Mouse (Mus musculus): ENCODE results near the gene Mitf. TPM values are rescaled to one million over a fixed set of nuclear protein-coding genes. Genes with fewer than 3 reads are reported as not detected.

The Mitf gene
- polyA plus RNA-seq, 1 experiment from 2014 or later: 1.5 TPM

- Histone ChIP-seq H3K36me3 (ENCODE audit: control insufficient read depth, insufficient read depth, low read length) (no peaks in the 10 kb centered on the region), H3K9ac (ENCODE audit: low read length) (no peak overlapping the region), H3K4me1 (replicated peaks; ENCODE audit: control insufficient read depth, insufficient read depth) (no peaks in the 10 kb centered on the region), H3K4me3 (ENCODE audit: low read depth, low read length) (no peak overlapping the region), H3K4me2 (replicated peaks; ENCODE audit: low read depth) (no peak overlapping the region), H3K27ac (replicated peaks) (no peak overlapping the region), H3K9me3 (ENCODE audit: control insufficient read depth, low read length) (no peaks in the 10 kb centered on the region), H3K27me3 (ENCODE audit: control insufficient read depth, insufficient read depth, low read length) (no peaks in the 10 kb centered on the region)
- TF ChIP-seq CTCF (IDR thresholded peaks at IDR 0.05; ENCODE audit: low read depth): no peak
- TF ChIP-seq EP300 (optimal IDR thresholded peaks at IDR 0.05): no peak
- no peak for DNase-seq (ENCODE audit: low spot score)
- no peak for ATAC-seq (ENCODE audit: low FRiP score, low TSS enrichment)
- WGBS: 64% methylated on average over 2 of the region's 2 CpGs
These were observed 70.1 kb downstream of the Mitf start for GRCm38 (mm10) chr6:97876990-97877389.

- ATAC-seq (ENCODE audit: low FRiP score, low TSS enrichment) (no peak), DNase-seq (ENCODE audit: low spot score) (no peak)
- 71% methylated on average over 6 of the region's 6 CpGs for WGBS
- Histone ChIP-seq H3K4me3 (ENCODE audit: low read depth, low read length) (no peak overlapping the region), H3K9me3 (ENCODE audit: control insufficient read depth, low read length) (no peaks in the 10 kb centered on the region), H3K27ac (replicated peaks) (no peak overlapping the region), H3K9ac (ENCODE audit: low read length) (no peak overlapping the region), H3K4me1 (replicated peaks; ENCODE audit: control insufficient read depth, insufficient read depth) (no peaks in the 10 kb centered on the region), H3K27me3 (ENCODE audit: control insufficient read depth, insufficient read depth, low read length) (no peaks in the 10 kb centered on the region), H3K4me2 (replicated peaks; ENCODE audit: low read depth) (no peak overlapping the region), H3K36me3 (ENCODE audit: control insufficient read depth, insufficient read depth, low read length) (no peaks in the 10 kb centered on the region)
- TF ChIP-seq EP300 (optimal IDR thresholded peaks at IDR 0.05) (no peak), CTCF (IDR thresholded peaks at IDR 0.05; ENCODE audit: low read depth) (no peak)
These were observed 70.6 kb downstream of the Mitf start for GRCm38 (mm10) chr6:97877492-97877891.

- DNase-seq (ENCODE audit: low spot score) (no peak), ATAC-seq (ENCODE audit: low FRiP score, low TSS enrichment) (no peak)
- WGBS: 44% methylated on average over 5 of the region's 5 CpGs
- Histone ChIP-seq H3K4me1 (replicated peaks; ENCODE audit: control insufficient read depth, insufficient read depth) (no peaks in the 10 kb centered on the region), H3K9ac (ENCODE audit: low read length) (no peak overlapping the region), H3K9me3 (ENCODE audit: control insufficient read depth, low read length) (no peaks in the 10 kb centered on the region), H3K36me3 (ENCODE audit: control insufficient read depth, insufficient read depth, low read length) (no peaks in the 10 kb centered on the region), H3K27me3 (ENCODE audit: control insufficient read depth, insufficient read depth, low read length) (no peaks in the 10 kb centered on the region), H3K4me2 (replicated peaks; ENCODE audit: low read depth) (no peak overlapping the region), H3K4me3 (ENCODE audit: low read depth, low read length) (no peak overlapping the region), H3K27ac (replicated peaks) (no peak overlapping the region)
- TF ChIP-seq CTCF (IDR thresholded peaks at IDR 0.05; ENCODE audit: low read depth) (no peak), EP300 (optimal IDR thresholded peaks at IDR 0.05) (no peak)
These were observed 73.5 kb downstream of the Mitf start for GRCm38 (mm10) chr6:97880363-97880762.

- no peak for ATAC-seq (ENCODE audit: low FRiP score, low TSS enrichment)
These were observed 75.1 kb downstream of the Mitf start for GRCm38 (mm10) chr6:97881935-97882334.

GRCm38 (mm10) chr6:97882931-97883330 is 76.1 kb downstream of the Mitf start:
- Histone ChIP-seq H3K9ac (ENCODE audit: low read length) (no peak overlapping the region), H3K4me2 (replicated peaks; ENCODE audit: low read depth) (no peak overlapping the region), H3K27ac (replicated peaks) (no peak overlapping the region), H3K4me3 (ENCODE audit: low read depth, low read length) (no peak overlapping the region), H3K36me3 (ENCODE audit: control insufficient read depth, insufficient read depth, low read length) (no peaks in the 10 kb centered on the region), H3K4me1 (replicated peaks; ENCODE audit: control insufficient read depth, insufficient read depth) (no peaks in the 10 kb centered on the region), H3K9me3 (ENCODE audit: control insufficient read depth, low read length) (no peaks in the 10 kb centered on the region), H3K27me3 (ENCODE audit: control insufficient read depth, insufficient read depth, low read length) (no peaks in the 10 kb centered on the region)
- 80% methylated on average over 8 of the region's 8 CpGs for WGBS
- ATAC-seq (ENCODE audit: low FRiP score, low TSS enrichment): no peak
- no peak for TF ChIP-seq CTCF (IDR thresholded peaks at IDR 0.05; ENCODE audit: low read depth)
- no peak for TF ChIP-seq EP300 (optimal IDR thresholded peaks at IDR 0.05)
- DNase-seq (ENCODE audit: low spot score): no peak

More at GRCm38 (mm10) chr6:97881935-97882334, 75.1 kb downstream of the Mitf start:
- no peak overlapping the region for H3K27ac ChIP-seq (replicated peaks)
- WGBS: 43% methylated on average over 3 of the region's 3 CpGs
- no peak for TF ChIP-seq CTCF (IDR thresholded peaks at IDR 0.05; ENCODE audit: low read depth)
- TF ChIP-seq EP300 (optimal IDR thresholded peaks at IDR 0.05): no peak
- H3K36me3 ChIP-seq (ENCODE audit: control insufficient read depth, insufficient read depth, low read length): no peaks in the 10 kb centered on the region
- H3K4me3 ChIP-seq (ENCODE audit: low read depth, low read length): no peak overlapping the region
- H3K9ac ChIP-seq (ENCODE audit: low read length): no peak overlapping the region
- no peaks in the 10 kb centered on the region for H3K9me3 ChIP-seq (ENCODE audit: control insufficient read depth, low read length)
- no peak overlapping the region for H3K4me2 ChIP-seq (replicated peaks; ENCODE audit: low read depth)
- DNase-seq (ENCODE audit: low spot score): no peak
- H3K4me1 ChIP-seq (replicated peaks; ENCODE audit: control insufficient read depth, insufficient read depth): no peaks in the 10 kb centered on the region
- H3K27me3 ChIP-seq (ENCODE audit: control insufficient read depth, insufficient read depth, low read length): no peaks in the 10 kb centered on the region

GRCm38 (mm10) chr6:97883496-97883895 is 76.6 kb downstream of the Mitf start:
- Histone ChIP-seq H3K4me2 (replicated peaks; ENCODE audit: low read depth) (no peak overlapping the region), H3K9me3 (ENCODE audit: control insufficient read depth, low read length) (no peaks in the 10 kb centered on the region), H3K4me3 (ENCODE audit: low read depth, low read length) (no peak overlapping the region), H3K27me3 (ENCODE audit: control insufficient read depth, insufficient read depth, low read length) (no peaks in the 10 kb centered on the region), H3K36me3 (ENCODE audit: control insufficient read depth, insufficient read depth, low read length) (no peaks in the 10 kb centered on the region), H3K9ac (ENCODE audit: low read length) (no peak overlapping the region), H3K27ac (replicated peaks) (no peak overlapping the region), H3K4me1 (replicated peaks; ENCODE audit: control insufficient read depth, insufficient read depth) (no peaks in the 10 kb centered on the region)
- TF ChIP-seq EP300 (optimal IDR thresholded peaks at IDR 0.05): no peak
- TF ChIP-seq CTCF (IDR thresholded peaks at IDR 0.05; ENCODE audit: low read depth): no peak
- ATAC-seq (ENCODE audit: low FRiP score, low TSS enrichment) (no peak), DNase-seq (ENCODE audit: low spot score) (no peak)
- WGBS: 62% methylated on average over 2 of the region's 2 CpGs
